Mouse (Mus musculus) embryonic facial prominence, embryonic 13.5 days (tissue): ENCODE data around the gene Olfr131. TPM values are rescaled to one million over a fixed set of nuclear protein-coding genes. Genes with fewer than 3 reads are reported as not detected.
"Not testable (repeated sequence)": the region's sequence is repeated elsewhere in the genome, so short reads cannot be mapped to it uniquely, and the experiment has no call there.

Experiments
- ATAC-seq: fragments of 200-750 bp; cut with Nextera tagmentation; 2 replicates; pipeline ENCODE4 v1.8.0; 2017; ENCODE audit warnings: low read depth; ENCODE audit not compliant: insufficient number of reproducible peaks, insufficient read depth, low FRiP score, low TSS enrichment
- H3K27ac ChIP-seq: fragments of 300-500 bp; sonication (generic); 2 replicates; pipeline ENCODE4 v1.5.1; 2015; ENCODE audit warnings: moderate library complexity, mild to moderate bottlenecking, inconsistent platforms
- H3K27me3 ChIP-seq: fragments of 300-500 bp; sonication (generic); 2 replicates; pipeline ENCODE4 v1.6.1; 2015; ENCODE audit warnings: mild to moderate bottlenecking, inconsistent platforms
- H3K36me3 ChIP-seq: fragments of 300-500 bp; sonication (generic); 2 replicates; pipeline ENCODE4 v1.6.1; 2015; ENCODE audit warnings: mild to moderate bottlenecking, inconsistent platforms
- H3K4me1 ChIP-seq: fragments of 300-500 bp; sonication (generic); 2 replicates; pipeline ENCODE4 v1.6.1; 2015; ENCODE audit warnings: inconsistent platforms
- H3K4me2 ChIP-seq: fragments of 300-500 bp; sonication (generic); 2 replicates; pipeline ENCODE4 v1.6.1; 2015; ENCODE audit warnings: moderate library complexity, mild to moderate bottlenecking, inconsistent platforms
- H3K4me3 ChIP-seq: fragments of 300-500 bp; sonication (generic); 2 replicates; pipeline ENCODE4 v1.5.1; 2015; ENCODE audit warnings: mild to moderate bottlenecking, inconsistent platforms
- H3K9ac ChIP-seq: fragments of 300-500 bp; sonication (generic); 2 replicates; pipeline ENCODE4 v1.6.1; 2015; ENCODE audit warnings: mild to moderate bottlenecking, inconsistent platforms
- H3K9me3 ChIP-seq: fragments of 300-500 bp; sonication (generic); 2 replicates; pipeline ENCODE4 v1.6.1; 2016; ENCODE audit warnings: inconsistent platforms
- WGBS: fragments of 180-500 bp; shearing (Covaris S2); methylation state at CpG from one replicate; pipeline ENCODE4 v1.1.7; 2015; ENCODE audit warnings: mixed read lengths; 5-methylcytosine and 5-hydroxymethylcytosine counted together
- polyA plus RNA-seq: library from polyadenylated mRNA; unstranded; fragments of >200 nt; fragmentation: Nextera tagmentation; extraction: Ambion mirVana; gene quantifications from 2 replicates; pipeline ENCODE4 v1.2.1, GENCODE M21; 2015

The Olfr131 gene
- not detected in 2 replicates for polyA plus RNA-seq

GRCm38 (mm10) chr17:38088593-38088992 is at the start of gene Olfr131:
Gene Olfr131 (minus strand): TSS chr17:38088693.
- no peak within 1 kb of the TSS for H3K9ac ChIP-seq

GRCm38 (mm10) chr17:38134426-38134825 is 45.9 kb upstream of the Olfr131 start, which contains the start of gene Olfr132:
Gene Olfr132 (minus strand): TSS chr17:38134526.
- no peak for ATAC-seq
- Histone ChIP-seq H3K9ac (no peak within 1 kb of the TSS), H3K4me1 (no peaks in the 10 kb centered on the region), H3K9me3 (no peaks in the 10 kb centered on the region), H3K4me2 (no peak within 1 kb of the TSS), H3K27ac (no peak within 1 kb of the TSS), H3K4me3 (no peak within 1 kb of the TSS), H3K36me3 (no peaks in the 10 kb centered on the region), H3K27me3 (no peaks in the 10 kb centered on the region)
- WGBS = 37% methylated on average over 1 of the region's 1 CpGs

More at GRCm38 (mm10) chr17:38088593-38088992, at the start of gene Olfr131:
- H3K27ac ChIP-seq = no peak within 1 kb of the TSS
- no peaks in the 10 kb centered on the region for H3K36me3 ChIP-seq
- H3K4me1 ChIP-seq = no peaks in the 10 kb centered on the region
- H3K27me3 ChIP-seq = no peaks in the 10 kb centered on the region
- no peaks in the 10 kb centered on the region for H3K9me3 ChIP-seq
- H3K4me3 ChIP-seq = no peak within 1 kb of the TSS
- no peak within 1 kb of the TSS for H3K4me2 ChIP-seq
- no peak for ATAC-seq

- not testable (repeated sequence) for H3K4me1 ChIP-seq, H3K9me3 ChIP-seq, H3K27ac ChIP-seq, ATAC-seq, H3K4me3 ChIP-seq, H3K36me3 ChIP-seq, H3K9ac ChIP-seq, H3K27me3 ChIP-seq, H3K4me2 ChIP-seq
- 62% methylated on average over 3 of the region's 3 CpGs for WGBS
These were observed 36.9 kb upstream of the Olfr131 start for GRCm38 (mm10) chr17:38125371-38125770.

GRCm38 (mm10) chr17:38124199-38124598 is 35.7 kb upstream of the Olfr131 start:
- not testable (repeated sequence) for H3K4me2 ChIP-seq, H3K27me3 ChIP-seq, H3K36me3 ChIP-seq, H3K4me1 ChIP-seq, H3K9me3 ChIP-seq, H3K27ac ChIP-seq, H3K4me3 ChIP-seq, H3K9ac ChIP-seq, ATAC-seq
- WGBS = 87% methylated on average over 1 of the region's 1 CpGs

GRCm38 (mm10) chr17:38082364-38082763 is 6.1 kb downstream of the Olfr131 start:
- Histone ChIP-seq H3K9ac (no peak overlapping the region), H3K4me2 (no peak overlapping the region), H3K27me3 (no peaks in the 10 kb centered on the region), H3K4me3 (no peak overlapping the region), H3K36me3 (no peaks in the 10 kb centered on the region), H3K9me3 (no peaks in the 10 kb centered on the region), H3K27ac (no peak overlapping the region), H3K4me1 (no peaks in the 10 kb centered on the region)
- ATAC-seq = no peak
- 85% methylated on average over 4 of the region's 4 CpGs for WGBS

DNA sequence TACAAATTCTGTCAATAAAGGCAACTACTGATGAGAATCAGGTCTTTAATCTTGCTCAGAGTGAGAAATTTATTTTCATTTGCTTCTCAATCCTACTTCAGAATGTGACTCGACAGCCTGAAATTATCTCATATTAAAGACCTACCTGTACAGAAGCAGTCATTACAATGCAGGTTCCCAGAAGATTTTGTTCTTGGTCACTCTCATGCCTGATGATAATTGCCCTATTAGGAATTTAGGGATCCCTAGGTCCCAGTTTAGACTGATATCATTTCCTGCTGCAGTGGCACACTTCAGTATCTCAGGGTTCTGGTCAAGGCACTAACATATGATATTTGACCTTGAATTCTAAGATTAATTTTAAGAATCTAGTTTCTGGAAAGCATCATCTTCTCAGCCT is 24.9 kb downstream of the Olfr131 start, which contains the start of gene Olfr130:
Olfr130 (plus strand) TSS at position 301 of the 400 bp plus-strand sequence.
- no peak for ATAC-seq
- no peaks in the 10 kb centered on the region for H3K9me3 ChIP-seq
- H3K4me2 ChIP-seq = no peak within 1 kb of the TSS
- no peaks in the 10 kb centered on the region for H3K4me1 ChIP-seq
- no peak within 1 kb of the TSS for H3K27ac ChIP-seq
- H3K9ac ChIP-seq = no peak within 1 kb of the TSS
- H3K4me3 ChIP-seq = no peak within 1 kb of the TSS
- no peaks in the 10 kb centered on the region for H3K36me3 ChIP-seq
- 81% methylated on average over 1 of the region's 1 CpGs for WGBS
- H3K27me3 ChIP-seq = no peaks in the 10 kb centered on the region

GRCm38 (mm10) chr17:38059979-38060378 is 28.5 kb downstream of the Olfr131 start, which contains the start of gene Olfr129:
Gene Olfr129 (minus strand): TSS chr17:38060079.
- H3K4me1 ChIP-seq = no peaks in the 10 kb centered on the region
- 62% methylated on average over 1 of the region's 1 CpGs for WGBS

More at GRCm38 (mm10) chr17:38059979-38060378, 28.5 kb downstream of the Olfr131 start, which contains the start of gene Olfr129:
- no peak for ATAC-seq
- no peak within 1 kb of the TSS for H3K4me3 ChIP-seq
- no peak within 1 kb of the TSS for H3K27ac ChIP-seq
- H3K27me3 ChIP-seq = no peaks in the 10 kb centered on the region
- no peak within 1 kb of the TSS for H3K4me2 ChIP-seq
- no peak within 1 kb of the TSS for H3K9ac ChIP-seq
- no peaks in the 10 kb centered on the region for H3K9me3 ChIP-seq
- no peaks in the 10 kb centered on the region for H3K36me3 ChIP-seq

Other genes starting within 250 kb of the Olfr131 start
- not detected in 2 replicates for gene Olfr126, start 241.2 kb downstream of the Olfr131 start, polyA plus RNA-seq
- not detected in 2 replicates for gene Olfr127, start 188.3 kb downstream of the Olfr131 start, polyA plus RNA-seq
- not detected in 2 replicates for gene Olfr128, start 168.1 kb downstream of the Olfr131 start, polyA plus RNA-seq
- gene Olfr761, start 135.6 kb downstream of the Olfr131 start, polyA plus RNA-seq = not detected in 2 replicates
- not detected in 2 replicates for gene Olfr129, start 28.6 kb downstream of the Olfr131 start, polyA plus RNA-seq
- gene Olfr130, start 24.8 kb downstream of the Olfr131 start, polyA plus RNA-seq = not detected in 2 replicates
- not detected in 2 replicates for gene Olfr132, start 45.8 kb upstream of the Olfr131 start, polyA plus RNA-seq
- gene Olfr133, start 56.6 kb upstream of the Olfr131 start, polyA plus RNA-seq = not detected in 2 replicates
- gene Olfr134, start 82.7 kb upstream of the Olfr131 start, polyA plus RNA-seq = not detected in 2 replicates
- gene Olfr135, start 115.6 kb upstream of the Olfr131 start, polyA plus RNA-seq = not detected in 2 replicates
- gene Olfr138, start 172.3 kb upstream of the Olfr131 start, polyA plus RNA-seq = not detected in 2 replicates
- not detected in 2 replicates for gene Olfr137, start 218.9 kb upstream of the Olfr131 start, polyA plus RNA-seq
- not detected in 2 replicates for gene Olfr136, start 241.1 kb upstream of the Olfr131 start, polyA plus RNA-seq